In the genomic region with DNA sequence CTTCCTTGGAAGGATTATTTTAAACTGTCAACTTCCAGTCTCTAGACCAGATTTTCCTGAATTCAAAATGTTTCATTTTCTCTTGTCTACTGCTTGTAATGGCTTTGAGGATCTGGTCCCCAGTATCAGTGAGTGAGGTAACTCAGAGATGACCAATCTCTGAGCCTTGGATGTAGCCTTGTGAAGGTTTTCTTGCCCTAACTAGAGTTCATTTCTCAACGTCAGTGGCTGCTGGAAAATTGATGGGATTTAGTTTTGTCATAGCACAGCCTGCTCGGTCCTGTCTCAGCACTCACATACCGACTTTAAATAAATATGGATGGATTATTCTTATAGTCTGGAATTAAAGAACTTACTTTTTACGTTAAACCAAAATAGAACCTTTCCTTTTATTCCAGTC, we compare ENCODE assay signal across 15 mouse cellular contexts.
"Had no signal": no experiment of that assay in that cellular context is flagged by ENCODE, and none has a peak within 500 bp of the region (broad histone marks: within the 10 kb centered on the region; RNA-seq: fewer than 3 reads in every experiment).

No protein-coding gene starts in this region.

- DNase-seq: gastrocnemius, adult 2 months; gastrocnemius, postnatal 10 days; gastrocnemius, postnatal 25 days; heart, adult 2 months; heart, postnatal 14 days; heart, postnatal 4 days; kidney, adult 18-20 months; kidney, adult 8-10 months; kidney, postnatal 10 days; kidney, postnatal 25 days; kidney, postnatal 4 days; left cerebral cortex, postnatal 4 days; liver; liver, embryonic 13.5 days; liver, postnatal 0 days had no signal
